Mouse (Mus musculus) erythroblast, adult 5-6 weeks (primary cell): ENCODE measurements around the gene Wbp2. TPM values are rescaled to one million over a fixed set of nuclear protein-coding genes. Genes with fewer than 3 reads are reported as not detected.

Experiments
- ATAC-seq: replicated peaks from 2 replicates; pipeline ENCODE4 v1.8.0; 2016; ENCODE audit warnings: moderate number of reproducible peaks, mild to moderate bottlenecking, moderate TSS enrichment, inconsistent platforms; ENCODE audit not compliant: poor library complexity, low FRiP score, severe bottlenecking
- total RNA-seq, 2 experiments: library from RNA; stranded (forward) in 1 of 2; stranded (reverse) in 1 of 2; fragments of 150-400 nt in 1 of 2; fragments of 200-764, 138-1000 nt in 1 of 2; gene quantifications; 2 replicates each; pipeline versions ENCODE4 v1.2.3 to v1.2.4; 2015 to 2017; ENCODE audit warnings: low replicate concordance in 2 of 2

Wbp2 gene
- total RNA-seq, 2 experiments from 2014 or later: 68.8 to 105 TPM

GRCm38 (mm10) chr11:116110540-116110939 lies 23.7 kb upstream of the Wbp2 start:
- no peak for ATAC-seq

GRCm38 (mm10) chr11:116110131-116110530 lies 23.3 kb upstream of the Wbp2 start:
- no peak for ATAC-seq

- ATAC-seq: no peak
Measured at GRCm38 (mm10) chr11:116109441-116110081, 22.8 kb upstream of the Wbp2 start.

- no peak for ATAC-seq
Measured at GRCm38 (mm10) chr11:116108464-116109137, 21.8 kb upstream of the Wbp2 start.

- ATAC-seq: no peak
Measured at GRCm38 (mm10) chr11:116107777-116108285, 21.0 kb upstream of the Wbp2 start.

DNA sequence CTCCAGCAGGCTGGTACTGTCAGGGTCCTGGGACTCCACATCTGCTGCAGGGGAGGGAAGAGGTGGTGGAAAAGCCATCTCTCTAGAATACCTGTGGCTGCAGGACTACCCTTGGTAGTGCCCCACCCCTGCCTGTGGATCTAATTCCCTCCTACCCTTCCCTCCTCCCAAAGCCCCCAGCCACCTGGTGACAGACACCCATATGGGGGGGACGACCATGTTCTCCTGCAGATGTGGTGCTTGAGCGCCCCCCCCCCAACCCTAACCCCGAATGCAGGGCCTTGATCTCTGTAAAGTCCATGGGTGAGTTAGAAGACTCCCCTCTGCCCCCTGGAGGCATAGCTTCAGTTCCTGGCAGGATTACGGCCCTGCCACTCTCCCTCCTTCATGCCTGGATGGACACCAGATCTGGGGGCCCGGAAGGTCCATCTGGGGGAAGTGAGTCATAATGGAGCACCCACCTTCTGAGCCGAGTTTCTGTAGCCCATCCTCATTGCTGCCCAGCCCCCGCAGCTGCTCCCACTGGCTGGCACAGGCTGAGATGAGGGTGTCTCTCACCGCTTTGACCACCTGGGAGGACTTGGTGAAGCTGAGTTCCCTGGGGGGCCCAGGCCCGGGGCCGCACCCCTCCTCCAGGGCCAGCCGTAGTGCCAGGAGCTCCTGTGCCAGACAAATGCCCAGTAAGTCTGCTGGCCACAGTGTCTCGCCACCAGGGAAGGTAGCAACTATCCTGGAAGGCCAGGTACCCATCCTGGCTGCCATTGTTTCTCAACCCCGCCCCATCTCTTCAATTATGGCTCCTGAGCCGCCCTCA lies 20.4 kb upstream of the Wbp2 start:
- no peak for ATAC-seq

DNA sequence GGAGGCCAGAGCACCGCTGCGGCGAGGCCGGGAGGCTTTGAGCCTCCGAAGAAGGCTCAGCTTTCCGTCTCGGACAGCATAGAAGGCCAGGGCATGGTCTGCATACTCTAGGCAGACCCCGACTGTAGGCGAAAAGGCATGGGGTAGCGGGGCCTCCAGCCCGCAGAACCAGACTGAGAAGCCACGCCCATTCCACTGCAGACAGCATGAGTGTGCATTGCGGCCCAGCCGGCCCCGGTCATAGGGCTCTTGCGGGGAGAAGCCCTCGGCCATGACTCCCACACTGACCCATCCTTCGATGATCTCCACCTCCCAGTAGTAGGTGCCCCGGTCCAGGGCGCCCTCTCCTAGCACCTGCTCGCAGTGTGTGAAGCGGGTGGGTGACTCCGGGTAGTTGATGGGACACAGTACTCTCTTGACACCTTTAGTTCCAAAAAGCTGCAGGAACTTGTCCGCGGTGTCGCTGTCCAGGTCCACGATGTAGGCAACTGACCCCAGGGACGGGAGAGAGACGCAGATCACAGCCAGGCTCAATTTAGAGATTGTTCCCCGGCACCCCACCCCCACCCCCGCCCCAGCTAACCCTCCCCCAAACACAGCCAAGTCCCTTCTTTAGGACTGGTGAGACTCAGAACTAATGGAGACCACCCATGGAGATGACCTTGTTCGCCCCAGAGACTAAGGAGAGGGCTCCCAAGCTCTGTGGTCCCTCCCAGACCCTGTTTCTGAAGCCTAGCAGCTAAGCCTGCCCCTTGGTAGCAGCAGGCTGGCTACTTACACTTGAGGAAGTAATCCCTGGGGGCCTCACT lies 19.6 kb upstream of the Wbp2 start:
- no peak for ATAC-seq

GRCm38 (mm10) chr11:116105065-116105464 lies 18.3 kb upstream of the Wbp2 start:
- no peak for ATAC-seq

DNA sequence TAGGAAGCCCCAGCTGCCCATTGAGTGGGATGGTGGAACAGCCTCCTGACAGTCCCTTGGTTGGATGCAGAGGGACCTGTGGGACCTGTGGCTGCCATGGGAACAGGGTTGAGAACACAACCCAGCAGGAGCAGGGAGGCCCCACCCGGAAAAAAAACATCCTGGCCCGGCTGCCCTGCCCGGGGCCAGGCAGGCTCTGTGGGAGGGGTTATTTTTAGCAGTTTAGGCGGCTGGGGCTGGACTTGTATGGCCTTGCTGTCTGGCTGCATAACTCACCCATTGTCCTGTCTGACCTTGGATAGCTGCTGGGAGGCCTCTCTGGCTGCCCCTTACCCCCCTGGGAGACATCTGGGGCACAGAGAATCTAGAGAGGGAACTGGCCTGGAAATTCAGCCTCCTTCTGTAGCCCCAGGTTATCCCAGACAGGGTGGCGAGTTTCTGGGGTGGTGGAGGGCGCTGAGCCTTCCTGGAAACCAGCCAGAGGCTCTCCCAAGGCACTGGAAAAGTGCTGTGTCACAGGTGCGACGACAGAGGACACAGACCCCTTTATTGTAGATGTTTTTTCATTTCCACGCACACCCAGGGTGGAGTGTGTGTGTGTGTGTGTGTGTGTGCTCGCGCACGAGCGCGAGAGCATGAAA lies 17.3 kb upstream of the Wbp2 start:
- ATAC-seq: peak; percentile 21; the same call in 1 of the 2 replicates

GRCm38 (mm10) chr11:116103572-116103971 lies 16.8 kb upstream of the Wbp2 start:
- ATAC-seq: no peak

GRCm38 (mm10) chr11:116102472-116102871 lies 15.7 kb upstream of the Wbp2 start:
- no peak for ATAC-seq

DNA sequence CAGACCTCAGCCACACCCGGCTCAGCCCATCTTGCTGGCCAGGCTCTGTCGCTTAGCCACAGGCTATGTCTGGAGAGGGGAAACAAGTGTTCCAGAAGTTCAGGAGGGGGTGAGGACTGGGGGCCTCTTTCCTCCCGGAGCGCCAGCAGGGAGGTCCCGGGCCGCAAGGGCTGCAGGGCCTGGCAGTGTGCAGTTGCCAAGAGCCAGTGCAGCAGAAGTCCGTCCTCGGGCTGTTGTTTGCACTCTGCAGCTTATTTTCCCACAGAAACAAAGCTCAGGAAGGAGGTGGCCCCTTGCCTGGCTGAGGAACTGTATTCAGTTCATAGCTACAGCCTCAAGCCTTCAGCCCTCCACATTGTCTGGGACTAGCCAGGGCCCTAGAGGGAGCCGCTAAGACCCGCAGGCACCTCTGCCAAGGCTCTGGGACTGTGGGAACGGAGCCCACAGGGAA lies 15.2 kb upstream of the Wbp2 start:
- no peak for ATAC-seq

DNA sequence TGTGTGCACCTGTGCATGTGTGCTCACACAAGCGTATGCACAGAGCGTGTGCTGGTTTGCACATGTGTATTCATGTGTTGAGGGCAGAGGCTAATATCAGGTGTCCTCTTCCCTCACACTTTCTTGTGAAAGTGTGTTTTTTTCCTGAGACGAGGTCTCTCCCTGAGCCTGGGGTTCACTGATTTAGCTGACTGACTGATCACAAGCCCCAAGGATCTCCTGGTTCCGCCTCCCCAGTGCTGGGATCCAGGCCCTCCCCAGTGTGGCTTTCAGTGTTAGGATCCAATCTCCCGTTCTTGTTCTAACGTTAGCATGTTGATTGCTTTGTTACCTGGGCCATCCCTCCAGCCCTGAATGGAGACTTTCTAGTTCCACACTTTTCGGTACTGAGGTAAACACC lies 14.0 kb upstream of the Wbp2 start:
- ATAC-seq: no peak

DNA sequence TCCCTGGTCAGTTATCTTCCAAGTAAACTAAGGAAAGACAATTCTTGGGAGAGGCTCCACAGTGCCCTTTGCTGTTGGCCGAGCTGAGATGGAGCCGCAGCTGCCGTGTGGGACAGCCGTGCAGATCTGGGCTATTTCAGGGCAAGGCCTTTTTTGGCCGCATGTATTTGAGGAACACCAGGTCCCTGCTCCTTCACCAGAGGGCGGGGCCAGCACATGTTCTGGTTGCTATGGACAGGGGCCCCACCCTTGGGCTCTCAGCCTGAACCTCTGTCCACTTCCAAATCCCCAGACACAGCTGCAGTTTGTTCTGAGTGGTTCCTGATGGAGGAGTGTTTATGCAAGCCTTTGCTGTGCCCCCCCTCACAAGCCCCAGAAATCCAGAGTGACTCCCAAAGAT lies 13.6 kb upstream of the Wbp2 start:
- no peak for ATAC-seq

DNA sequence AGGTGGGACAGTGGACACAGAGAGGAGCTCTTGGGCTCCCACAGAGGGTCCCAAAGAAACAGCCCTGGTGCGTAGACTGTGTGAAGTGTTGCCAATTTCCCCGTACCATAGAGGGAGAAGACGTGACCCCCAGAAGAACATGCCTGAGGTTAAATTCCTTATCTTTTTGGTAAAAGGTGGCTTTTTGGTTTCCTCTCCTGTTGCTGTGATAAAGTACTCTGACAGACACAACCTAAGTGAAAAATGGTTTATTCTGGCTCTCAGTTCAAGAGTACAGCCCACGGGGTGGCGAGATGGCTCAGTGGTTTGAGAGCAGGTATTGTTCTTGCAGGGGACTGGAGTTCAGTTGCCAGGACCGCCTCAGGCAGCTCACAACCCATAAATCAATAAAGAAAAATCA lies 12.7 kb upstream of the Wbp2 start:
- no peak for ATAC-seq

DNA sequence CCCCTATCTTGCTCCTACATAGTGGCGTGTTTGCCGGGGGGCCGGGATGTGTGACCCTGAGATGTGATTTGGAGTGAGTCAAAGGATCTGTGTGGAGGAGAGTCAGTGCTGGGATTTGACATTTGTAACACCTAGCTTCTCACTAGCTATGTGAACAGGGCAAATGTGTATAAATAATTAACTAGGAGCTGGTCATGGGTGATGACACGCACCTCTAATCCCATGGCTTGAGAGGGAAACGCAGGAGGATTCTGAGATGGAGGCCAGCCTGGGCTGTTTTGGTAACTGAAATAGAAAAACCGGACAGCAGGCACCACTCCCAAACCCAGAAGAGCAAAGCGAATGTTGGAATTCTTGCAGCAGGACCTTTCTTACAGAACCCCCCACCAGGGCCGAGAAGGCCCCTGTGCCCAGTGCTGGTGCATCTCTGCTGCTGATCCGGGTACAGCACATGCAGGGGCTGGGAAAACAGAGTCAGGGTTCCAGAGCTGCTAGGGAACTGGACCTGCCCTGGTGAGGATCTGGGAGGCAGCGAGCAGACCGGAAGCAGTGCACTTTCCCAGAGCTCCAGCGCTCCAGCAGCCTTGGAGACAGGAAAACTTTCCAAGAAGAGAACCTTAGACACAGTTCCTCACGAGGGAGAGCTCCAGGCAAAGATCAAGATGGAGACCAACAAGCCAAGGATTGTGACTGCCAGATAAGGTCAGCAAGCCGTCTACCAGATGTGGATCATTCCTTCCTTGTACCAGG lies 12.1 kb upstream of the Wbp2 start:
- ATAC-seq: no peak

DNA sequence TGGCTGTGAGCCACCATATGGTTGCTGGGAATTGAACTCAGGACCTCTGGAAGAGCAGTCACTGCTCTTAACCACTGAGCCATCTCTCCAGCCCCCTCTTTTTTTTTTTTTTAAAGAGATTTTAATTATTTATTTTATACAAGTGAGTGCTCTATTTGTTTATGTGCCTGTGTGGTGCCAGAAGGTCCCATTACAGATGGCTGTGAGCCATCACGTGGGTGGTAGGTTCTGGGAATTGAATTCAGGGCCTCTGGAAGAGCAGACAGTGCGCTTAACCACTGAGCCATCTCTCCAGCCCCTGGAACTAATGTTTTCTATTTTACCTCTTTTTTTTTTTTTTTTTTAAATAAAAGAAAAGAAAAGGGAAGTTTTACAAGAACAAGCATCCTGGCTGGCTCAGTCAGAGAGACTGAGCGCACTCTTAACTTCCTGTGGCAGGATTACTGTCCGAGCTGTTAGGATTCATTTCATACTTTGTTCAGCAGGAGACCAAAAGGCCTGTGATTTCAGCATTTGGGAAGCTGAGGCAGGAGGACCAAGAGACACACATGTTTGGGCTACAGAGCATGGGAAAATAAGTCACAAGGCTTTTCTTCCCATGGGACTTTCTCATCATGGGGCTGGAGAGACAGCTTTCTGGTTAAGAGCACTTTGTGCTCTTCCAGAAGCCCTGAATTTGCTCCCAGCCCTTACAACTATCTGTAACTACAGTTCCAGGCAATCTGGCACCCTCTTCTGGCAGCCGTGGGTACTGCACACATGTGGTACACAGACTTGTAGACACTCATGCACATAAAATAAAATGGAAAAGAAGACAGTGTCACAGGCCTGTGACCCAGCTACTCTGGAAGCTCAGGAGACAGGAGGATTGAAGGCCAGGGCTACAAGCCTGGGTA lies 9.7 kb upstream of the Wbp2 start:
- ATAC-seq: 0 out of 2 replicates have a peak, but pooled peaks have one; percentile 31

DNA sequence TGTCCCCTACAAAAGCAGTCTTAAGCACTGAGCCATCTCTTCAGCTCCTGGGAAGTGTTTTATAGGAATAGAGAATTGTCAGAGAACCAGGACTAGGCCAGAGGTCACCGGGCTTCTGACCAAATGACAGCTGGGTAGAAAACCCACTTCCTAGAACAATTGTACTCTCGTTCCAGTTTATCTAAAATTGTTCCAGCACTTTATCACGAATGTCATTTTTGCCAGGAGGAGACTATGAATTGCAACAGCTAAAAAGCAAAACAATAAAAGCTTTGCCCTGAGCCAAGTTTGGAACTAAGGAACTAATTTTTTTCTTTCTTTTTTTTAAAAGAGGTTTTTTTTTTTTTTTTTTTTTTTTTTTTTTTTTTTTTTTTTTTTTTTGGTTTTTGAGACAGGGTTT lies 8.8 kb upstream of the Wbp2 start:
- no peak for ATAC-seq
